Mouse (Mus musculus): ENCODE results near the gene Mavs.
A peak's percentile ranks its signal among the peaks of the same experiment; 100 is the strongest.
"Not testable (repeated sequence)": the region's sequence is repeated elsewhere in the genome, so short reads cannot be mapped to it uniquely, and the experiment has no call there.

Gene Mavs

DNA sequence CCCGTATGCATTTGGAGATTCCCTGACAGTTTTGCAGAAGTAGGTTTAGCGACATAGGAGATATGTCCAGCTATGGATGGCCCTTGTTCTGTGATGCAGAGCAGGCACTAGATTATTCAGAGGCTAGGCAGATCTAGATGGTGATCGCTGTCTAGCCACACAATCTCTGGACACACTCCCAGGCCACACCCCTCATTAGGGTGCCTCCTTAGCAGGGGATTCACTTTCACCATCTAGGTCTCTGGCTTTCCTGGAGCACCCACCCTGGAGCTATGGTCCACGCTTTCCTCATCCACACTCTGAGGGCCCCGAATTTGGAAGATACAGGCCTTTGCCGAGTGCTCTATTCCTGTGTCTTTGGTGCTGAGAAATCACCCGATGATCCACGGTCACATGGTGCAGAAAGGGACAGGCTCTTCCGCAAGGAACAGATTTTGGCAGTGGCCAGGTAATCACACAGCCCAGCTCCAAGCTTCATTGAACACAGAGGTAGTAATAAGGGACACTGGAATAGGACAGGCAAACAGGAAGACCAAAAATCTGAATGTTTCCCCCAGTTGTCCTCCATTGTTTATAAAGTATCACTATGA, 22.7 kb upstream of the Mavs start:
- no peak for DNase-seq (ENCODE audit: low spot score)

DNA sequence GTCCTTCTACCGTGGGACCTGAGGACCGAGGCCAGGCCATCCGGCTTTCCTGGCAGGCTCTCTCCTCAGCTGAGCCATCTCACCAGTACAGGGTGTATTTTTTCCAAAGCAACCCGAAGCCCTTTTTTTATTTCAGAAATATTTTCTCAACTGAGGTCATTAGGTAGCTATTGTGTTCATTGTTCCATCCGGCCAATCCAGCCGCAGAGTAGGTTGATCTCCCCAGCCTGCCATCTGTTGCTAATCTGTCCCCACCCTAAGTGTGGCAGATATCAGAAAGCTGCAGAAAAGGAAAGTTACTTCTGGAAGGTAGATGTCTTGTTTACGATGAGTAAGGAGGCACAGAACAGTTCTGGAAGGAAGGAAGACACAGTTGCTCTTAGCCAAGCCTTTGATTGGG, 20.1 kb upstream of the Mavs start:
- DNase-seq (ENCODE audit: low spot score): no peak

DNA sequence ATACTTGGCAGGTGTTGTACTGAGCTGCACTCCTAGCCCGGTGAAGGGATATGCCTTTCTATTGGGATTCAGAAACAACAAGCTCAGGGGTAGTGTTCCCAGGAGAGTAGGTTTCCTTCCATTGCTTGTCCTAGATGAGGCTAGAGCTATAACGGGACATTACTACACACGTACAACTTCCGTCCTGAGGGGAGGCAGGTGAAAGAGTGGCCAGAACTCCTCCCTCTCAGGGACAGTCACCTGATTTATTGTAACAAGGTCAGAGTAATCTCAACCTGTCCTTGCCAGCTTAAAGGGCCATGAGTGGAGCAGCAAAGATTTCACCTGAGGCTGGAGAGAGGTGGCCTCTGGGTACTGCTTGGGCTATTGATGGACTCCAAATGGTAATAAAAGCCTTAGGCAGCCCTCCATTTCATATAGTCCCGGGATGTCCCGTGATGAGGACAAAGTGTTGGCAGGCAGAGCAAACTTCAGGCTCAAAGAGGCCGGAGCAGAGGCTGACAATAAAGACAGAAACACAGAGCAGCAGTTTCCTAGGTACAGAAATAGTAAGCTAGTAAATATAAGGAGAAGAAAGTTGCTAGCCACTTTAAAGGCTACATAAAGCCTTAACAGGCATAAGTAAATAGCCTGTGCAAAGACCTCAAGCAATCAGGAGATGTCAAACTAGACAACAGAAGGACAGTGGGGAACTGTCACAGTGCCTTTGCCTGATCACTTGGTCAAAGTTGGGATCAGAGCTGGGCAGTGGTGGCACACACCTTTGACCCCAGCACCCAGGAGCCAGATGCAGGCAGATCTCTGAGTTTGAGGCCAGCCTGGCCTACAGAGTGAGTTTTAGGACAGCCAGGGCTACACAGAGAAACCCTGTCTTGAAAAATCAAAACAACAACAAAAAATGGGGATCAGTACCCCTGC, 17.7 kb upstream of the Mavs start:
- peak; percentile 61 for DNase-seq (ENCODE audit: low spot score)

DNA sequence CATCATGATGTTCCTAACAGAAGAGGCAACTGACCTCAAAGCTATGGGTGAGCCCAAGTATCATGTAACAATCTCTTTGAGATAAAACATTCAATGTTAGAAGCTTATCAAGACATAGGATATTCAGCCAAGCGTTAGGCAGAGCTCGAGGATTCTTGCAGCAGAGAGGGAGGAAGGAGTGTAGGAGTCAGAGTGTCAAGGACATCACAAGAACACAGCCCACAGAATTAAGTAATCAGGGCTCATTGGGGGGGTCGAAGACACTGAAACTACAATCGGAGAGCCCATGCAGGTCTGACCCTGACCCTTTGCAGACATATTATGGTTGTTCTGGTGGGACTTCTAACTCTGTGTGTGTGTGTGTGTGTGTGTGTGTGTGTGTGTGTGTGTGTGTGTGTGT, 13.8 kb upstream of the Mavs start:
- no peak for DNase-seq (ENCODE audit: low spot score)

DNA sequence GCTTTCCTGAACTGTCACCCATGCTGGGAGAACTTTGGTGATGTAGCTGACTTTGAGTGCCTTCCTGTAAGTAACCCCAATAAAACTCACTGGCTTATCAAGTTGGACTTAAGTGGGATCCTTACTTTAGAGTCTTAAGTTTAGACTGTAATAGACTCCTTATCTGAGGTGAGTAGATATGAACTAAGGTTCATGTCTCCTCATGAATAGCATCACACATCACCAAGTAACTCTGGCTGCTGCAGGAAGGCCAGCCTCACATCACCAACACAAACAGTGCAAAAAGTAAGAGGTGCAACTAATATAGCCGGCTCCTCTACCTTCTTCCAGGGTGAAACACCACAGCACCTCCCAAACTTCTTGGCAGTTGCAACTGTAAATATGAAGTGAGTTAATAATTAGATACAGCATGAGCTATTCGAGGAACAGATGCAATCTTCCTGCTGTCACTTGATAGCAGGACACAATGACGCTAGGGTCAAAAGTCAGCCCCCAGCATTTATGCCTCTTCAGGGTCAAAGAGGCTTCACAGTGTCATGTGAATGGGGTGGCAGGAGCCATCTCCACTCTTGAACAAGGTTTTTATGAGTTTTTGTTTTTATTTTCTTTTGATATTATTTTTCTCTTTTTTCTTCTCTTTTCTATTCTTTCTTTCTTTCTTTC, 11.9 kb upstream of the Mavs start:
- peak; percentile 44 for DNase-seq (ENCODE audit: low spot score)

DNA sequence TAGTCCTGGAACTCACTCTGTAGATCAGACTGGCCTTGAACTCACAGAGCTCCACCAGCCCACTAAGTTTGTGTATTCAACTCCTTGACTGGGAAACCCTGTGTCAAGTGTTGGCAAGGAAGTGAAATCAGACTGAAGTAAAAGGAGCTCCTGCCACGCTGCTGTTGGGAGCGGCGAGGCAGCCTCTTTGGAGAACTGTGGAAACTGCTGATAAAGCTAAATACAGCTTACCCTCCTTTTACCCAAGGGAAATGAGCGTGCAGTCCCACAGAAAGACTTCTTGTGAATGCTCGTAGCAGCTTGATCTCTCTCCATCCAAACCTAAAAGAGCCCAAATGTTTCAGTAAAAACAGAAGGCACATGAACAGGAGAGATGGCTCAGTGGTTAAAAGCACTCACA, 11.3 kb upstream of the Mavs start:
- DNase-seq (ENCODE audit: low spot score): no peak

DNA sequence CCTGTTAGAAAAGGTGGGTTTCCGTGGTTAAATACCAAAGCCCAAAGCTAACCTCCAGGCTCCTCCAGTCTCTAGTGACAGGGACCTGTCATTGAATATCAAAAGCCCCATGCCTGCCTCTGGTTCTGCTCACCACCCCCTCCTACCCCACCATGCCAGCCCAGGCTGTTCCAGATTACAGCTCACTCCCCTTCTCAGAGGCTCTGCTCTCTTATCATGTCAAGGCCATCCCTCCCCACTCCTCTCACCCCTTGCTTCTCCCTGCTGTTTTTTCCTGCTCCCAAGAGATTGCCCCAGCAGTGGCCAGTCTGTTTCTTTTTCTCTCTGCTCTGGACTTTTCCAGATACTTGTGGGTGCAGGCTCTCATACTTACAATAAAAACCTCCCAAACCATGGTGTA, 10.3 kb upstream of the Mavs start:
- peak; percentile 43 for DNase-seq (ENCODE audit: low spot score)

DNA sequence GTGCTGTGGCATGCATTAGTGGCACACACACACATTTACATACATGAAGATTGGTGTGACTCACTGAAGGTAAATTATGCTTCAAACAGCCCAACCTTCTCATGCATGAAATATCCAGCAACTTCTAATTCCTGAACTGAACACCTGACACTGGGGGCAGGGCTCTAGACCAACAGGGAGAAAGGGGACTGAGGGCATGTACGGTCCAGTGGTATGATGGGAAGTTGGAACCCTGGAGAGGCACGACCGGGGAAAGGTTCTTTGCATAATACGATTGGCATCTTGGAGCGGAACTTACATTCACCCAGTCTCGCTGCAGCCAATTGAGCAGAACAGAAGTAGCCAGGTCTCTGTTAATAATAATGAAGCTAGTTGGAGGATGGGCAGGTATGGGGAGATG, 8.7 kb upstream of the Mavs start:
- DNase-seq (ENCODE audit: low spot score): no peak

DNA sequence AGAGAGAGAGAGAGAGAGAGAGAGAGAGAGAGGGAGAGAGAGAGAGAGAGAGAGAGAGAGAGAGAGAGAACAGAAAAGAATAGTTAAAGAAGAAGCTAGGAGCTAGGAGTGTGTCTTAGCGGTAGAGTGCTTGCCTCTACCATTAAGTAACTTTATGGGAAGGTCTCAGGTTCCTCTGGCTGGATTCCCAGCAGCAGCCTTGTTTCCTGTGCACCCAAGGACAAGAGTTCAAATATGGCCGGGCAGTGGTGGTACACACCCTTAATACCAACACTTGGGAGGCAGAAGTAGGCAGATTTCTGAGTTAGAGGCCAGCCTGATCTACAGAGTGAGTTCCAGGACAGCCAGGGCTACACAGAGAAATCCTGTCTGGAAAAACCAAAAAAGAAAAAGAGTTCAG, 7.2 kb upstream of the Mavs start:
- not testable (repeated sequence) for DNase-seq (ENCODE audit: low spot score)

DNA sequence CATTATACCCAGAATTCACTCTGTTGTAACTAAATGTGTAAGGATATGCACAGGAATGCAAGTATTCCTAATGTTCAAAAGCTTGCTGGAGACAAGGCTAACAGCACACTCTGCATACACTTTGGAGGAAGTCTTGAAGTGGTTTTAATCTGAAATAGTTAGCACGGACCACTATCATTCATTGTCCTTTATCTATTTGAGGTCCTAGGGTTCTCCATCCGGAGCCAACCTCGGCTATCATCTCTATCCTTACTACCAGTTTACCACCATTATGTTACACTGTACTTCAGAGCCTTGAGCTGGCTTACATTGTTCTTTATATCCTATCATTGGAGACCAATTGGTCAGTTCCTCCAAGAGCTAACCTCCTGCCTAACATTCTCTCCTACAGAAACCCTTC, 6.6 kb upstream of the Mavs start:
- no peak for DNase-seq (ENCODE audit: low spot score)

DNA sequence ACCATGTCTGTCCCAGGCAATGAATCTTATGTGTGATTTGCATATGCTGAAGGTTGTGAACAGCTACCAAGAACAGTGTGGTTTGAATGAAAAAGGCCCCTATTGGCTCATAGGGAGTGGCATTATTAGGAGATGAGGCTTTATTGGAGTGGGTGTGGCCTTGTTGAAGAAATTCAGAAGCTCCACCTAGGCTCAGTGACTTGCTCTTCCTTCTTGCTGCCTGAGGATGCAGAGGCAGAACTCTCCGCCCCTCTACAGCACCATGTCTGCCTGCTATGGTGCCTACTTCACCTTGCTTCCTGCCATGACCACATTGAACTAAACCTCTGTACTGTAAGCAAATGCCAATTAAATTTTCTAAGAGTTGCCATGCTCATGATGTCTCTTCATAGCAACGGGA, 1.3 kb upstream of the Mavs start:
- no peak for DNase-seq (ENCODE audit: low spot score)

DNA sequence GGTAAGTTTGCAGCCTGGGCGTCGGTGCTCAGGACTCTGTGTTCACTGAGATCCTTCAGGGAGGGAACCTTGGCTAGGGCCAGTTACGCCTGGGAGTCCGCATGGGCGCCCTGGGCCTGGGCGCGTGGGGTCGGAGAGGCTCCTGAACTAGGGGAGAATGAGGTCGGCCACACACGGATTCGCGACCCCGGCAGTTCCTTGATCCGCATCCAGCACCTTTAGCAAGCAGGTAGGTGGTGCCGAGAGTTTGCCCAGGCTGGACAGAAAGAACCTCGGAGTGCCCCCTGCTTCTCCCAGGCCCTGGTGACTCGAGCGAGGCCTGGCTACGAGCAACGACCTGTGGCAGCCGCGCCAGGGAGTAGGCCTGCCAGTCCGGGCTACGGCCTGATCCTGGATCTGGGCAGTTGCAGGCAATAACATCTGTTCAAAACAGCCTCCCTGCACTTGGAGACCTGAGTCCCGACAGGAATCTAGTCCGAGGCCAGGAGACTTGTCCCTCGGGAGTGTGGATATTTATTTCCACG, 326 bp downstream of the Mavs start:
- no peak for DNase-seq (ENCODE audit: low spot score)

DNA sequence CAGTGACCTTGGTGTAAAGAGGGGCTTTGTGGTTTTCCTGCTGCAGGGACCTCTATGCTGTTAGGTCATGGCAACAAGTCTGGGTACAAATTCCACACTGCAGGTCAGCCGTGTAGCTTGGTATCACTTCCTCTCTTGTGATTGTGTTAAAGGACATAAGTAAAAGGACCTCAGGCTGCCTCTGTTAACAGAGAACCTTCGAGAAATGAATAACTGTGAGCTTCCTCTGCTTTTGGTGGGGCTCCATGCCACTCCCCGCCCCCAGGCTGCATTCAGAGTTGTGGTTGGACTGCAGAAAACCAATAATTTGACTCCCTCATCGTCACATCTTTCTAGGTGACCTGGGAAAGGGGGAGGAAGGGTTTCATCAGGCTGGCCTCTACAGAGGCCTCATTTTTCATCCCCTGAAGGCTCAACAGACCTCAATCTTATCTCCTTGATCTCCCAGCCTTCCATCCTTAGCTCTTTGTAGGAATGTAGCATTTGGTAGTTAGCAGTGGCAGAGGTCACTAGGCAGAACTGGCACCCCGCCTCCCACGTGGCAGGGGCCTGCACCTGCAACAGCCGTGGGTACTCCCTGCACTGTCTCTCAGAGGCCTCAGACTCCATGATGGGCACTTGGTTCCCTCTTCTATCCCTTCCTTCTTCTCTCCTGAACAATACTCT, 1.2 kb downstream of the Mavs start:
- no peak for DNase-seq (ENCODE audit: low spot score)

DNA sequence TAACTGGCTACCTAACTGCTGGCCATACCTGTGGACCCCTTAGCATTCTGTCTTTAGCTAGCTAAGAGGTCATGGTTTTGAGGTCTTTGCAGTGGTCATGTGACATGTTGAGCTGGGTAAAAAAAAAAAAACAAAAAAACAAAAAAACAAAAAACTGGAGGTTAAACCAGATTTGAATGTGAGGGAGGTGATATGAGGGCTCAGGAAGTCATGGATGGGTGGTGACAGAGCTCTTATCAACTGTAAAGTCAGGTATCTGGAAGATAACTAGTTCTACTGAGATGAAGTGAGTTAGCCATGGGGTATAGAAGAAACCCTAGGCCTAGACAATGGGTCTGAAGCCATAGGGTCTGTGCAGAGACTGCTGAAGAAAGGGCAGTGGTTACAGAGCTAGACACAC, 8.3 kb downstream of the Mavs start:
- DNase-seq (ENCODE audit: low spot score): no peak

DNA sequence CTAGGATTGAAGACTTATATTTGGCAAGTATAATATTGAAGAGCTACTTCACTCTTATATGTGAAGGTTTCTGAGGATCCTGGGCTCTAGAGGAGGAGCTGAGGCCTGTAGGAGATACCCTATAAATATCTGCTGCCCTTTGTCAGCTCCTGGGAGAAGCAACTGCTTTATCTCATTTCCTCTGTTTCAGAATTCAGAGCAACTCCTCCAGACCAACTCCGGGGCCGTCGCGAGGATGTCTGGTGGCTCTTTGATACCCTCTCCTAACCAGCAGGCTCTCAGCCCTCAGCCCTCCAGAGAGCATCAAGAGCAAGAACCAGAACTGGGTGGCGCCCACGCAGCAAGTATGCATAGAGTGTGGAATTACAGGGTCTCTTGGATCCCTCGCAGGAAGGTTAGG, 9.1 kb downstream of the Mavs start:
- no peak for DNase-seq (ENCODE audit: low spot score)

DNA sequence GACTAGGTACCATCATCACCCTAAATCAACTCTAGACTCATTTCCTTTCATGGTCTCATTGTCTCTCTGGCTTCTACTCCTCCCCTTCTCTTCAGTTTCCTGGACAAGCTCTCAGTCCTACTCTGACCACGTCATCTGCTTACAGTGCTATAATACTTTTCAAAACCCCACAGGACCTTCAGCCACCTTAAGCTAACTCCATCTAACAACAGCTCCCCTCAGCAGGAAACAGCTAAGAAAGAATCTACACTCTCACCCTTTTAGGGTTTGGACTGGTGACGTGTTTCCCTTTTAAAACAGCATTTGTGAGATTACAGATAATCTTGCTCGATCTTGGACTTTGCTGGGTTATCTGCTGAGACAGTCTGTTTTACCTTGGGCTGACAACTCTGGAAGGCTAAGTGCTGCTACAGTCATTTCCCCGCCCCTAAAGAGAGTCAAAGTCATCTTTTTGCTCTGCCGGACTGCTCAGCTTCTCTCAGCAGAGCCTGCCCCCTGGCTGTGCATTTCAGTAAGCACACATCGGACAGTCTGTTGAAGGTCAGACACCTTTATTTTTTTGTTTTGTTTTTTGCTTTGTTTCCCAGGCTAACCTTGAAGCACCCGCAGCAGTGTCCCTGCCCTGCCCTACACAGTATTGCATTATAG, 19.9 kb downstream of the Mavs start:
- DNase-seq (ENCODE audit: low spot score): peak; percentile 75

DNA sequence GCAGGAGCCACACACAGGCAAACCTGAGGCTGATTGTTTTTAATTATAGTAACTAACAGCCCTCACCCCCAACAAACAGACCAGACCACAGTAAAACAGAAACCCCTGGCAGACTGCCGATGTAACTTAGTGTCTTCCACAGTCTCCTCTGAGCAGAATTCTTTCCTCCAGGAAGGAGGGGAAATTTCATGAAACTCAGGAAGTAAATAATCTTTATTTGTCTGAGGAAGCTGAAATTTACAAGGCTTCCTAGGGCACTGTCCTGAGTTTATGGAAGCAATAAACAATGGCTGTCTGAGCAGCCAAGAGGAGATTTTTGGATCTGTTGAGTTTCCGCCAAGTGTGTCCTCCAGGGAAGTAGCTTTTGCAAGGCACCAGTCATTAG, 20.5 kb downstream of the Mavs start:
- no peak for DNase-seq (ENCODE audit: low spot score)

DNA sequence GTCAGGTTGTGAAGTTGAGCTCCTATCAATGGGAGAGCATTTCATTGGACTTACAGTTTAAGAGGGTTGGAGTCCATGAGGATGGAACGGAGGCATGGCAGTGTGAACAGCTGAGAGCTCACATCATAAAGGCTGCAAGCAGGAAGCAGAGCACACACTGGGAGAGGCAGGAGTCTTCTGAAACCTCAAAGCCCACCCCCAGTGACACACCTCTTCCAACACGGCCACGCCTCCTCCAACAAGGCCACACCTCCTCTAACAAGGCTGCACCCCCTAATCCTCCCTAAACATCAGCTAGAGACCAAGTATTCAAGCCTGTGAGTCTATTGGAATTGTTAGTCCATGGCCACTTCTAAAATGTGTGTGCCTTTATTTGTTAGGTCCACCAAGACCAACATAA, 21.9 kb downstream of the Mavs start:
- no peak for DNase-seq (ENCODE audit: low spot score)

DNA sequence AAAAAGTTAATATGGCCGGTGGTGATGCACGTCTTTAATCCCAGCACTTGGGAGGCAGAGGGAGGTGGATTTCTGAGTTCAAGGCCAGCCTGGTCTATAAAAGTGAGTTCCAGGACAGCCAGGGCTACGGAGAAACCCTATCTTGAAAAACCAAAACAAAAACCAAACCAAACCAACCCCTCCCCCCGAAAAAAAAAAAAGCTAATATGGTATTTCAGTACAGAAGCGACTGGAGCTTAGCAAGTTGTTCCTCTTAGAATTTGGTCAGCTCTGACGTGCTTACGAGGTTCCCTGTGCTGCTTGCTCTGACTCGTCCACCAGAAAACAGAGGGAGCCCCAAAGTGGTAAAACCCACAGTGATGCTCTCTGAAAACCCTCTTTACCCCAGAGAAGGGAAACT, 24.8 kb downstream of the Mavs start:
- DNase-seq (ENCODE audit: low spot score): no peak

DNA sequence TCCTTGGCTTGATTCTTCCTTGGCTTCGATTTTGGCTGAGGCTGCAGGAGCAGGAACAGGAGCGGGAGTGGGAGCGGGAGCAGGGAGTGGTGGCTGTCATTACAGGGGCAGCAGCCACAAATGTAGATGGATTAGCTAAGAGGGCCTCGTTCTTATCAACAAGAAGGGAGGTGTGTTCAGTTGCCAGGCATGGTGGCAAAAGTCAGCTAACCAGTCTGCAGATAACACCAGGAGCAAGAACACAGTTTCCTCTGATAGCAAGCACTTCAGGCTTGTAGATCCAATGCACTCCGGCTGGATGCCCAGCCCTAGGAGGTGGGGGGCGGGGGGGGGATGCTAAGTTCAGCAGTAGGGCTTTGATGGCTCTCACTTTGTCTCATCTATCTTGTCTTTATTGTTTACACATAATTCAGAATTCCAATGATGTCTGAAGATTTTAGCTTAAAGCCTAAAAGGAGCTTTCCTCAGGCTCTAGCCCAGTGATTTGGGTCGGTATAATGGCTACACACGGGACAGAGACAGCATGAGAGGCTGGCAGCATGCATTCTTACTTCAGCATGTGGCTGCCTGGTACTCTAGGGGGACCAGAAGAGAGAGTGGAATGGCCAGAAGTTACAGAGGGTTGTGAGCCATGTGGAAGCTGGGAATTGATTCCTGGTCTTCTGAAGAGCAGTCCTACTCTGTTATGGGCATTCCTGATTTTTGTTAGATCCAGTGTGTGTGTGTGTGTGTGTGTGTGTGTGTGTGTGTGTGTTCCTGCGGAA, 26.9 kb downstream of the Mavs start:
- no peak for DNase-seq (ENCODE audit: low spot score)

DNA sequence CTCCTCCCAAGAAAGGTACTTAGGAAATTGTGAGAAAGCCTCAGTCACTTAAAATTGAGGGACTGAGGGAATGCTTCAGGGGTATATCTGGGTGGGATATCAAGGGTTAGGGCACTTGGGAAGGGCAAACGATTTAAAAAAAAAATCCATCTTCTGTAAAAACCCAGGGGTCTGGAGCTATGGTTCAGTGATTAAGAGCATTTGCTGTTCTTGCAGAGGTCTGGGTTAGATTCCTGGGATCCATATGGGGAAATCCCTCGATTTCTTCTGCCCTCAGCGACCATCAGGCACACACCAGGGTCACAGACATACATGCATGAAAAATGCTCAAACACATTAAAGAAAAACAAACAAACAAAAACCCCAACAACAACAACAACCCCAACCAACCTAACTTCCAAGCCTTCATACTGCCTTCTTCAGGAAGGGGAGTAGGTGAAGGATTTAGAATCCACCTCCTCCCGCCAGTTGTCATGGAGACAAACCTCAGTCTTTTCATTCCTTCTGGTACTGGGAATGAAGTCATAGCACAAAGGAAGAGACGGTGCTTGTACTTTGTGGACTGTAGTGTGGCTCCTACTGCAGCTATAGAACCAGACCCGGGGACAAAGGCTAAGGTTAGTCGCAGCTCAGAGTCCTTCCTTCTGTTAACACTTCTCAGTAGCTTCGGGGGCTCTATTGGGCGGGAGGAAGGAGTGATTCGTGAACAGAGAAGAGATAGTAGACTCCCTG, 27.8 kb downstream of the Mavs start:
- no peak for DNase-seq (ENCODE audit: low spot score)
